Mouse (Mus musculus) small intestine, adult 2 months (tissue): ENCODE measurements around the gene 5530401A14Rik.

Source experiments
- CTCF ChIP-seq: fragments of 200-500 bp; IDR thresholded peaks from 2 replicates; pipeline ENCODE4 v1.5.1; 2012; ENCODE audit warnings: low read depth, mild to moderate bottlenecking, control low read depth, inconsistent platforms, low read length, moderate library complexity, mixed read lengths; ENCODE audit not compliant: insufficient replicate concordance, insufficient read length; ENCODE audit errors: extremely low read depth
- POLR2A ChIP-seq: fragments of 200-500 bp; IDR thresholded peaks from 2 replicates; pipeline ENCODE4 v1.6.1; 2012; ENCODE audit warnings: low read depth, mild to moderate bottlenecking, control low read depth, inconsistent platforms, low read length, moderate library complexity

DNA sequence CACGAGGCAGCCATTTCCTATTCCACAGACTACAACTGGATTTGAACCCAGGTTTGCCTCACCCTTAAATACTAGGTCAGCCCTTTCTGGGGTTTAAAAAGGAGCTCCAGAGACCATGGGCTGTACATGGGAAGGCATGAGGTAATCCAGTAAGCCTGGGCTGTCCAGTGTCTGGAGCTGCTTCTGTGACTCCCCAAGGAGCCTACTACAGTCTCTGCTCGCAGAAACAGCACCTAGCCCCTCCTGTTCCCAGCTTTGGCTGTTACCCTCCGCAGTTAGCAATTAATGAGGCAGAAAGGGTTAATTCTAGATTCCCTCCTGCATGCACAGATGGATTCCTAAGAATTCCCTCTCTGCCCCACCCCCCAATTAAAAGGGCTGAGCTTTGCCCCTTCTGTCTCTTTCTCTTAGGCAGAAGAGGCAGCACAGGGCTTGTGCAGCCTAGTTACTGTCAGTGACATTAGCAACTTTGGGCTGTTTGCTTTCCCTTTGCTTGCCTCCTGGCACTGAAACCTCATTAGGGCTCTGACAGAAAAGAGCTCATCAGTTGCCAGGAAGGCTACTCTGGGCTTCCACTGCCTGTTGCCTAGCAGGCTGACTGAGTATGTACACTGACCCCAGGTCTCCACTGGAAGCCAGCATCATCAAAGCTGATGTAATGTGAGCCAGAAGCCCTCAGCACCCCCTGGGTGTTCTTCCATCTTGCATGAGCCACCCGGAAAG lies at the start of gene 5530401A14Rik:
- TF ChIP-seq POLR2A, result no peak
- no peak for TF ChIP-seq CTCF
